Mouse (Mus musculus) cerebellum, adult 2 months (tissue): ENCODE data around the gene Man2a1. TPM values are rescaled to one million over a fixed set of nuclear protein-coding genes. Genes with fewer than 3 reads are reported as not detected.

ENCODE experiments used
- DNase-seq, 2 experiments: peaks; one replicate each; pipeline ENCODE4 v3.0.0; 2021
- H3K27ac ChIP-seq: fragments of 200-500 bp; 2 replicates; pipeline ENCODE4 v1.5.1; 2012; ENCODE audit warnings: low read length, control low read depth, inconsistent platforms; ENCODE audit not compliant: insufficient read depth
- H3K27me3 ChIP-seq: fragments of 200-500 bp; 2 replicates; pipeline ENCODE4 v1.6.1; 2012; ENCODE audit warnings: inconsistent platforms, mild to moderate bottlenecking, low read length, moderate library complexity; ENCODE audit not compliant: control insufficient read depth, insufficient read depth
- H3K4me1 ChIP-seq: fragments of 200-500 bp; 2 replicates; pipeline ENCODE4 v1.6.1; 2011; ENCODE audit warnings: low read length; ENCODE audit not compliant: control insufficient read depth, insufficient read depth
- H3K4me3 ChIP-seq: fragments of 200-500 bp; replicated peaks from 2 replicates; pipeline ENCODE3; 2011; ENCODE audit warnings: mild to moderate bottlenecking, low read depth, low read length, control low read depth; ENCODE audit not compliant: insufficient read depth
- CTCF ChIP-seq: fragments of 200-500 bp; IDR thresholded peaks from 2 replicates; pipeline ENCODE4 v1.5.1; 2011; ENCODE audit warnings: low read depth, mild to moderate bottlenecking, control low read depth, low read length, moderate library complexity, borderline replicate concordance; ENCODE audit not compliant: insufficient read depth
- POLR2A ChIP-seq: fragments of 200-500 bp; IDR thresholded peaks from 2 replicates; pipeline ENCODE4 v1.6.1; 2011; ENCODE audit warnings: low read length, control low read depth, borderline replicate concordance; ENCODE audit not compliant: insufficient read depth
- WGBS: fragments of 180-500 bp; shearing (Covaris S2); methylation state at CpG from one replicate; pipeline ENCODE4 v1.1.7; 2018; 5-methylcytosine and 5-hydroxymethylcytosine counted together
- polyA plus RNA-seq: library from polyadenylated mRNA; depleted of rRNA; stranded (reverse); fragments of >200 nt; gene quantifications from 2 replicates; pipeline ENCODE4 v1.2.3, GENCODE M21; 2012

The Man2a1 gene
- polyA plus RNA-seq, 1 experiment: 5.7 TPM

DNA sequence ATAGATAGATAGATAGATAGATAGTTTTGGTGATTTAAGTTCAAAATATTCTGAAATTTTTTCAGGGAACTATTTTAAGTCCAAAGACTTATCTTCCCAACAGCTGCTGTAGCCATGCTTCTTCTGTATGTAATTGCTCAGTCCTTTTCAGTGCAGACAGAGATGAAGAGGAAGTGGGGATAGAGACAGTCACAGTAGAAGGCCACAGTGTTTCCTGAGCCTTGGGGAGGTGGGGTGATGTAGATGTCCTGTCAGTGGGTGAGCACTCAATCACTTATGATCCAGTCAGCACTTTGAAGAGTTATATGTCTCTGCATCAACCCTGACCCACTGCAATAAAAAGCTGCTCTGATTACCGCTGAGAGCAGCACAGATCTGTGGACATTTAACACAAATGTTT, 122.6 kb downstream of the Man2a1 start:
- Histone ChIP-seq H3K27ac (no peak overlapping the region), H3K4me1 (peaks cover 10% of the 10 kb centered on the region), H3K4me3 (no peak overlapping the region), H3K27me3 (no peaks in the 10 kb centered on the region)
- no peak for TF ChIP-seq CTCF
- TF ChIP-seq POLR2A: no peak
- WGBS: 94% methylated on average over 1 of the region's 1 CpGs
- DNase-seq: no peak

DNA sequence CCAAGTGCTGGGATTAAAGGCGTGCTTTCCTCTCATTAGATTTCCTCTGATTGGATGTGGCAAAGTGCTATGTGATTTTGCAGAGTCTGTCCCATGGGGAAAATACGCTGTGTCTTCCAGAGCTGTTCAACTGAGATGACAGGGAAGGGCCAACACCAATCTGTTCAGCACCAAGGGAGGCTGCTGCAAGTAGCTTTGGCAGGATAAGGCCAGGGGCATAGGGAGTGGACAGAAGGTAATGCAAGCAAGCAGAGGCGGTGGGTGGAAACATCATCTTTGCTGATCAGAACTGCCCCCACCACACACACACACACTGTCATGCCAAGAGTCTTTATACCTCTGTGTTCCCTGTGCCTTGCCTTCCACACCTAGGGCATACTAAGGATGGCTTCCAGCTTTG, 124.7 kb downstream of the Man2a1 start:
- WGBS: 47% methylated on average over 3 of the region's 3 CpGs
- H3K27me3 ChIP-seq: no peaks in the 10 kb centered on the region
- H3K4me3 ChIP-seq: no peak overlapping the region

DNA sequence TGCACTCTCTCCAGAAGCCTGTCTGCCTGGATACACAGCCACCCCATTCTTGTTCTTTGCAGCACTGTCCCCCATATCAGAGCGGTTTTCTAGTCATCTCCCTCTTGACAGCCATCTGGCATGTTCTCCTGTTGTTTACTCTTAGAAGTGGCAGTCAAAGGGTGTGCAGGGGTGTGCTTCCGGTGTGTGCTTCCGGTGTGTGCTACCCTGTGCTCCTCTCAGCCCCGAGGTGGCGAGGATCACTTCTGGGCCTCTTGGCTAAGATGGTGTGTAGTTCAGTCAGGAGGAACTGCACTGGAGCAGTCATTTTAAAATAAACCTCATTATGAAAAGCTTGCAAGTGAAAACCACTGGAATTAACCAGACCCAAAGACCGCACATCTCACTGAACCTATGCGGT, 125.5 kb downstream of the Man2a1 start:
- DNase-seq: no peak
- no peak for TF ChIP-seq POLR2A
- TF ChIP-seq CTCF: no peak
- H3K27me3 ChIP-seq: no peaks in the 10 kb centered on the region
- 66% methylated on average over 7 of the region's 7 CpGs for WGBS
- no peak overlapping the region for H3K4me3 ChIP-seq
- H3K27ac ChIP-seq: no peak overlapping the region
- peaks cover 10% of the 10 kb centered on the region for H3K4me1 ChIP-seq

More for the DNA sequence above, 124.7 kb downstream of the Man2a1 start:
- TF ChIP-seq POLR2A (no peak), CTCF (no peak)
- DNase-seq: no peak
- H3K27ac ChIP-seq: no peak overlapping the region
- H3K4me1 ChIP-seq: peaks cover 10% of the 10 kb centered on the region

DNA sequence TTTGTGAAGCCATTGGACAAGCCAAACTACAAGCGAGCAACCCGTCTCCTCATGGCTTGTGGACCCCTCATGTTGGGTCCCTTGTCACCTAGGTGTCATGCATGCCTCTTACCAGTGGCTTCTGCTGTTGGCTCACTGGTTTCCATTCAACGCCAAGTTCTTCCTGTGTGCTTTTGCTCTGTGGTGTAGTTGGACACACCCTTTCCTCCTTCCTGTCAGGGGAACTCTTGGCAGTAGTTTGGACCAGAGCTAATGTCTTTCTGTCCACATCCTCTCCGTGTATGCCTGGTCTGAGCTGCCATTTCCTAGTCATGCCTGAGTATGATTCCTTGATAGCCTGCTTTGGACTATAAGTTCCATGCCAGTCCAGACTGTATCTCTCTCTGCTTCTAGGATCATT, 135.0 kb downstream of the Man2a1 start:
- H3K27ac ChIP-seq: no peak overlapping the region
- H3K4me1 ChIP-seq: peaks cover 6% of the 10 kb centered on the region; the same call in 1 of the 2 replicates
- WGBS: 83% methylated on average over 4 of the region's 4 CpGs
- H3K27me3 ChIP-seq: no peaks in the 10 kb centered on the region
- no peak overlapping the region for H3K4me3 ChIP-seq
- TF ChIP-seq POLR2A: no peak
- TF ChIP-seq CTCF: no peak
- DNase-seq: no peak

DNA sequence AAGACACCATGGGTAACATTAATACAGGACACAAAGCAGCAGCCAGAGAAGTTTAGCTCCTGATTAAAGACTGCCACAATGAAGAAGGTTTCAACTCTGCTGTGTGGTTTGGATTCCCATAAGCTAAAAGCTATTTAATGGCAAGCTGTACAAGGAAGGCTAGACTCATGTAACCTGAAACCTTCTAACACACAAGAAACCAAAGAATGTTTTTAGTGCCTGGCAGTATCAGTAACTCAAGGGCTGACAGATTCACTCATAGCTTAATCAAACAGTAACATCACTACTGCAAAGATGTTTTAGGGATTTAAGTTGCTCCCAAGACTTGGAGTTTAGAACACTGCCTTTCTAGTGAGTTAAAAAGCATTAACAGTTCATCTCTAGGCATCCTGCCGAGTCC, 137.4 kb downstream of the Man2a1 start:
- H3K27ac ChIP-seq: no peak overlapping the region
- no peak overlapping the region for H3K4me3 ChIP-seq
- WGBS: 94% methylated on average over 1 of the region's 1 CpGs
- no peak for DNase-seq
- peaks cover 6% of the 10 kb centered on the region; the same call in 1 of the 2 replicates for H3K4me1 ChIP-seq
- no peaks in the 10 kb centered on the region for H3K27me3 ChIP-seq
- TF ChIP-seq CTCF: no peak
- no peak for TF ChIP-seq POLR2A

DNA sequence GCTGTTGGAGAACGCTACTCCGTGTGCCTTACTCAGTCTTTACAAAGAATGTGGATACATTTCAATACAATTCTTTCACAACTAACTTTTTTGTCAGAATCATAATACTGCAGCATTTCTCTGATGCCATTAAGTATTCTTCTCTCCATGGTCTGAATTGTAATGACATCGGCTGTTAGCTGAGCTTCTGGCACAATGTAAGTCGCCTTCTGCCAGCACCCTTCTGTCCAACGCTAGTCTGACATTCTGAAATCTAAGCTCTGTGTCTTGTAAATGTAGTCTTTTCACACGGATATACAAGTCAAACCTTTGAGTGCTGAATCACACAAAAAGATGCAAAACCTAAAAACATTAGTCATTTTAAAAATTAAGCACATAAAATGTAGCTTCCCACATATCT, 138.6 kb downstream of the Man2a1 start:
- H3K27me3 ChIP-seq: no peaks in the 10 kb centered on the region
- peak; percentile 31 to 70 for DNase-seq
- H3K4me3 ChIP-seq: no peak overlapping the region
- H3K4me1 ChIP-seq: peaks cover 6% of the 10 kb centered on the region; the same call in 1 of the 2 replicates
- no peak overlapping the region for H3K27ac ChIP-seq
- WGBS: 35% methylated on average over 6 of the region's 6 CpGs
- no peak for TF ChIP-seq CTCF
- no peak for TF ChIP-seq POLR2A

DNA sequence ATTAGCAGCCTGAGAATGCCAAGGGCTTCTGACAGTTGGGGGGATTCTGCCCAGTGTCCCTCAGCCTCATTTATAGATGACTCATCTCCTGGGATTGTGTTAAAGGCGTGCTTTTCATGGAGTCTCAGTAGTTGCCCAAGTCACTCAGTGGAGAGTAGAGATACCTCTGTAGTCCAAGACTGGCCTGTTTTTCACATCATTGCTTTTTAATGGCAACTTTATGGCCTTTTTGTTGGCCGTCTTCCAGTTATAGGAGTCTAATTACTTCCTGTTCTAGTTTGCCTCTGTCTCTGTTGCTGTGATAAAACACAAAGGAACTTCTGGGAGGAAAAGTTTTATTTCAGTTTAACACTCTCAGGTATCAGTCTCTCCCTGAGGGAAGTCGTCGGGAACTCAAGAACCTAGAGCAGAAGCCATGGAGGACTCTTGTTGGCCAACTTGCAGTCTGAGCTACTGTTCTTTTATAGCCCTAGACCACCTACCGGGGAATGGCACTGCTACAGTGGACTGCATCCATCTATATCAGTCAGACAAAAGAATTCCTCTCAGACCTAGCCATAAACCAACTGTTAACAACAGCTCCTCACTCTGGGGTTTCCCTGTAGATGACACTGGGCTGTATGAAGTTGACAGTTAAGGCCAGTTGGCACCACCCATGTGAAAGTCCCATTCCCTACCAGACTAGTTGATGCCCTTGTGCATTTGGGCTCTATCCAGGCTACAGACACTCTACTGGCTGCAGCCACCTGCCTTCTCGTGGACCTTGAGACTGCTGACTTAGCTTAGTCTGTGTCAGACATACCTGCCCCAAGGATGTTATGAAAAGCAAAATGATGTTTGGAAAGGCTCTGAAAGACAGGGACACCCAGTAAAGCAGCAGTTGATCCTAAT, 142.4 kb downstream of the Man2a1 start:
- H3K27ac ChIP-seq: no peak overlapping the region
- DNase-seq: peak in 1 of 2 experiments; percentile 19
- no peak for TF ChIP-seq CTCF
- TF ChIP-seq POLR2A: no peak
- 71% methylated on average over 6 of the region's 6 CpGs for WGBS
- H3K4me3 ChIP-seq: no peak overlapping the region
- peaks cover 6% of the 10 kb centered on the region; the same call in 1 of the 2 replicates for H3K4me1 ChIP-seq
- no peaks in the 10 kb centered on the region for H3K27me3 ChIP-seq
